Mouse (Mus musculus): ENCODE results near the gene Tpr.
A peak's percentile ranks its signal among the peaks of the same experiment; 100 is the strongest.

Tpr gene

DNA sequence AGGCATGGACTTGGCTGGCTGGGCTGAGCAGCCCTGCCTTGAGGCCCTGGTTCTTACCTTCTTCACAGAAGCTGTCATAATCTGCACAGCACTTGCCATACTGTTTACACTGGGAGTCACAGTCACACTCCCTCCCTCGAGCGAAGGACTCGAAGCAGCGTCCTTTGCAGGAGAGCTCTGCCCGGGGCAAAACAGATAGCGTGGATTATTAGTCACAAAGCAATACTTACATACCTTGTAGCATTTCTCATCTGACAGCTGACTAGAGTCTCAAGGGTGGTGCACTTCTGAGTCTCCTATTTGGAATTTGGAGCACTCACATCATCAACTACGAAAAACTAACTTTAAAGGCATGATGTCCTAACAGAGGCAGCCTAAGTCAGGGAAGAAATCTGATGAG, 68.0 kb downstream of the Tpr start:
- no peak for DNase-seq (ENCODE audit: low read depth, low spot score)

DNA sequence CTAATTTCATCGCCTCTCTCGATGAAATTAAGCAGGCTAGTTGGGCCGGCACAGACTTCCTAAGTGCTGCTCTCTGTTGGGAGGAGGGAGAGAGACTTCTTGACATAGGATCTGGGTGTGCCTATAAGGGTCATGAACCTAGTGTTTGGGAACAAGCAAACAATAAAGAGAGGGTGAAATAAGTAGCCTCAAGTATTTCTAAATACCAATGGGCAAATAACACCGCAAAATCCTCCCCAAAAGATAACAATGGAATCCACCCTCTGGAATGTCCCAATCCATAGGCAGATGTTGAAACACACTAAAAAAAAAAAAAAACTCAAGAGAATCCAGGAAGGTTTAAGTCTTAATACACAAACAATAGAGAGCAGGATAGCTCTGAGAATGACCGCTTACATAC, 70.4 kb downstream of the Tpr start:
- DNase-seq (ENCODE audit: low read depth, low spot score): no peak

DNA sequence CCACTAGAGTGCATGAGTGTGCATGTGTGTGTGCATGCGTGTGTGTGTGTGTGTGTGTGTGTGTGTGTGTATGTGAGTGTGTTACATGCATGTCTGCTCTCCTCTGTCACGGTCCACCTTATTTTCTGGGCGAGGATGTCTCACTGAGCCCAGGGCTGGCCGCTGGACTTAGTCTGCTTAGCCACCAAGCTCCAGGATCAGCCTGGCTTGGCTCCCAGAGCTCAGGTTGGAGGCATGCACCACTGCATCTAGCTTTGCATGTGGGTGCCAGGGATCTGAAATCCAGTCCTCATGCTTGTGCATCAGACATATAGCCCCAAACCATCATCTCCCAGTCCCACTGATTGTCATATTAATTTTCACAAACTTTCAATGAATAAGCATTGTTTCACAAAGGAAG, 71.1 kb downstream of the Tpr start:
- DNase-seq (ENCODE audit: low read depth, low spot score): no peak

DNA sequence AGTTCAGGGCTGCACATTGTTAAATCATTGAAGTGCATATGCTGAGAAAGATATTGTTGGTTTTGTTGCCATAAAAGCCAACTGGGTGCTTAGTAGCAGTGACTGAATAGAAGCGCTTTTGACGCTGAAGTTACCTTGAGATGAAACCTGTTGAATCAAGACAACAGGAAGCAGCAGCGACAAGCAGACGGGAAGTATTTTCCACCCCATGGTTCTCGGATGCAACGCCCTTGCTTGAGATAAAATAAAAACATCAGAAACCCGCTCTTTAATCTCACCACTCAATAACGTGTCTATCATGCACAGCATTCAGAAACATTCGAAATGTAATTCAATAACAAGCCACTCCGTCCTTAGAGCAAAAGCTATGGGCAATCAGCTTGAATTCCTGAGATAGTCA, 72.7 kb downstream of the Tpr start:
- no peak for DNase-seq (ENCODE audit: low read depth, low spot score)

DNA sequence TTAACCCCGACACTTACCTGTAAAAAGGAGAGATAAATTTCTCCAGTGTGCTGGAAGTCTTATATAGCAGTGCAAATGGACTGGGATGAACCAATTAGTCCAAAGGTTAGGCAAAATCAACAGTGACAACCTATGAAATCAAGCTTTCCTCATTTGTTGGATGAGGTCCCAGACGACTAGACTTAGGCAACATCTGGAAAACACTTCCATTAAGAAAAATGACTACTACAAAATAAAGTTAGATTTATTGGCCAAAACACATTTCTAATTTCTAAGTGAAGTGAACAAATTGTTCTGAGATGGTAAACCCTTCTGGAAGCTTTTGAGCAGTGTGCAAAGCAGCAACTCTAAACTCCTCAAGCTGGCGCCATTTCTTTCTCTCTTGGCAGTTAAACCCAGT, 73.5 kb downstream of the Tpr start, which contains the start of gene Prg4:
Gene Prg4 (minus strand): TSS at position 34 of the 400 bp plus-strand sequence.
- DNase-seq (ENCODE audit: low read depth, low spot score): no peak

DNA sequence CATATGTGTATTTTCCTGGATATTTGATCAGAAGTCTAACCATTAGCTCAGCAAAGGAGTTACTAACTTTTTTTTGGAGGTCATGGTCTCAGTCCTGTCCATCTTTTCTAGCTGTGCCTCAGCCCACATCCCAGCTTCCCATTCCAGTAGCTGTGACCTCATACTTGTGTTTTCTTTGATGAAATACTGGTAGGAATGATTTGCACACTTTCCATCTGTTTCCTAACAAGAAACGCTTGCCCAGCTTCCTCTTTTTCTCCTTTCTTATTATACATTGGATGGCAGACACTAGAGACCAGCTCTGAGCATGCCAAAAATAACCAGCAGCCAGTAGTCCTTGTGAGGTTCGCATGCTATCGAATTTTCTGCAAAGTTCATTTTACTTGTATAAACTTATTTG, 77.4 kb downstream of the Tpr start:
- no peak for DNase-seq (ENCODE audit: low read depth, low spot score)

DNA sequence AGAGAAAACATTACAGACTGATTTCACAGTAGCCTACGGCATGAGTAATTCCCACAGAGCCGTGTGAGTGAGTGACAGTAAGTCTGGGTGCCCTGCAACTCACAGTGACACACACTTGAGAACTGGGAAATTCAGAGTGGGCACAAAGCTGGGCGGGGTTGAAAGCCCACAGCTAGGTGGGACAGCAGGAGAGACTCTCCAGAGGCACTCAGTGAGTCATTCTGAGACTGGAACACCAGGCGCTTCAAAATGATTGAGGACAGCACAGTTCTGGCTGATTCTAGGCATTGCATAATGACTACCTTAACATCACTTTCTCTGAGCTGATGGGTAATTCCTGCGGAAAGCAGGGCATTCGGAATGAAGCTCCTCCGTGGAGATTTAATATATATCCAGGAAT, 79.9 kb downstream of the Tpr start:
- no peak for DNase-seq (ENCODE audit: low read depth, low spot score)

DNA sequence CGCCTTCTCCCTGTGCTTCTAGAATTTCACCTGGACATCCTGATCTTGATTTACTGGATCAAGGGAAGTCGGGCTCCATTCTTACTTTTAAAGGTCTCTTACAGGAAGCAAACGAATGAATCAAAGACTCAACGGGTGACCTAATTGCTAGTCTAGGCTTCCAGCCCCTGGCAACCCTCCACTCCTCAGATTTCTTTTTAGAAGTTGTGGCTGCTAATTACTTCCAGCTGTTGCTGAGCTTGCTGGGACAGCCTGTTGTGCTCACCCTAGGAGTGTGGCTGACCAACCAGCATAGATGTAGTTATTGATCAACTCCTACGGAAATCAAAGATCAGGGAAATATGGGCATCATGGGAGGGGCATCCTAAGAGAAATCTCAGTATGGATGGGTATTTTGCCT, 88.0 kb downstream of the Tpr start:
- DNase-seq (ENCODE audit: low read depth, low spot score): peak; percentile 89

DNA sequence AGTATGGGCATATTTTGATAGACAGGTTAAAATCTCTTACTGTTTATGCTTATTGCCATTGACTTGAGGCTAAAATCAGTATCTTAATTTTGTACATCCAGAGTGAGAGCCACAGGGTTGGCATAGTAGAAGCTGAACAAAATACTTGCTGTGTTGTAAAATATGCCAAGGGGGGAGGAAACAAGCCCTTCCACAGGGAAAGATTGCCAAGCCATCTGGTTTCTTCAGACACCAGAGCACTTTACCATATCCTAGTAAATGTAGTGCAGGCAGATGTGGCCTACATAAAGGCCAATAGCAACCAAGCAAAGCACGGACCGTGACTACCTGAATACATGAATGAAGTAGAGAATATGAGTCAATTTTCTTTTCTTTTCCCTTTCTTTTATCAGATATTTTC, 96.5 kb downstream of the Tpr start:
- DNase-seq (ENCODE audit: low read depth, low spot score): no peak

DNA sequence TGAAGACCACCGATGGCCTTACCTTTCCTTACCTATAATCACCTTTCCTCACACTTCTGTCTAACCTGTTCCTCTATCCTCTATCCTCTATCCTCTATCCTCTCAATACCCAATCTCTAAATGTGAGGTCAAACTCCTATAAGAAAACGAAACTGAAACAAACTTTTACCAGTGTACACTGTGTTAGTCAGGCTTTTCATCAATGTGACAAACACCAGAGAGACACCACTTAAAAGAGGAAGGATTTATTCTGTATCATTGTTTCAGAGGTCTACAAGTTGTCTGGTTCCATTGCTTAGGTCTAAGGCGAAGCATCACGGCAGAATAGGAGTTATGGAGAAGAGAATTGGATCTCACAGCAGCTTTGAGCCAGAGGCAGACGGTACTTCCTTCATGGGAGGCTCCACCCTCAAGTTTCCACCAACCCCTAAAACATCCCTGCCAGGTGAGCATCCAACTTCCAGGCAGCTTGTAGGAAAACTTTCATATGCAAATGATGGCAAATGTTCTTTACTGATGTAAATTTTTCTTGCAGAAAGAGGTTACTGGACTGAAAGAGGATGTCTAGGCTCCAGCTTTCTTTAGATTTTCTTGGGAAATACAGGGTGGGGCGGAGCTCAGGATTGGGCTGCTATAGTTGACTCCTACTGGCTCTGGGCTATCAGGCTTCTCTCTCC, 104.1 kb downstream of the Tpr start:
- DNase-seq (ENCODE audit: low read depth, low spot score): no peak

DNA sequence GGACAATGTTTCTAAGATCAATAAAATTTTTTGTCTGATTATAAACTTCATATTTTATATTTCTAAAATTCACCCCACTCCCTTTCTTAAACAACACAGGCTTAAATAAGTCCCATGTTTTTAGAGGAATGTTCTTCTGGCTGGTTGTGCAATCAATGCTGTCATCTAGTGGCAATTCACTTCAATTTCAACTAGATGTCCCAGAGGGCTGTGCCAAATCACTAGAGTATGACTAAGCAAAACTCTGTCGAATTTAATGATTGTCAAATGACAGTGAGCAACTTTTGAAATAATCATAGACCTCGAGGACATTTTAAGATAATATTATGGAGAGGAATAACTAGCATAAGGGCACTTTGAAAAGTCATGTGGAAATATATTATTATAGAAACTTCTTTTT, 105.1 kb downstream of the Tpr start:
- DNase-seq (ENCODE audit: low read depth, low spot score): no peak

DNA sequence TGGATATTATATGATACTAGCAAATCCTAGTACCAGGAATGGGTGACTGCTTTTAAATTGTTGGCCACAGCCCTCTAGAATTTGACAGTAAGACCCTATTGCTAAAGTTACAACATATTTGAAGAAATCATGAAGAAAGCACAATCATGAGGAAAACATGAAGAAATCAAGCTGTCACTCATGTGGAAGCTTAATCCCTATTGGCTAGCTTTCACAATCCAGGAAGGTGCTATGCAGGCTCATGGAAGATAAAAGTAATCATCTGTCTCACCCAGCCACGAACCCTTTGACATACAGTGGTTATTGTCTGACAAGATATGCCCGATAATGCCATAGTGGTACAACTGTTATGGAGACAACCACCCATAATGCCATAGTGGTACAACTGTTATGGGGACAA, 105.5 kb downstream of the Tpr start:
- DNase-seq (ENCODE audit: low read depth, low spot score): no peak

Measured in forelimb bud, embryonic 11.5 days (tissue).